25 mouse cellular contexts compared by ENCODE assay signal in genomic region chr1:177753496-177753895, GRCm38 (mm10). TPM values are rescaled to one million over a fixed set of nuclear protein-coding genes. Genes with fewer than 3 reads are reported as not detected.
"Had no signal": no experiment of that assay in that cellular context is flagged by ENCODE, and none has a peak within 500 bp of the region (broad histone marks: within the 10 kb centered on the region; RNA-seq: fewer than 3 reads in every experiment).

No protein-coding gene starts in this region.

- H3K36me3 ChIP-seq: lung, embryonic 15.5 days had no signal

- H3K9ac ChIP-seq: liver, postnatal 0 days; lung, embryonic 15.5 days; midbrain, embryonic 12.5 days; neural tube, embryonic 13.5 days; neural tube, embryonic 15.5 days had no signal

- H3K4me2 ChIP-seq: lung, embryonic 15.5 days; midbrain, embryonic 12.5 days; neural tube, embryonic 13.5 days; neural tube, embryonic 15.5 days had no signal

- H3K27me3 ChIP-seq: lung, embryonic 15.5 days; megakaryocyte, embryonic 14.5 days; midbrain, embryonic 12.5 days; neural tube, embryonic 13.5 days; neural tube, embryonic 15.5 days had no signal

- ATAC-seq: liver, postnatal 0 days; lung, postnatal 0 days had no signal

- H3K27ac ChIP-seq: lung, embryonic 15.5 days; macrophage; midbrain, embryonic 12.5 days; neural tube, embryonic 13.5 days; neural tube, embryonic 15.5 days had no signal

- DNase-seq: liver, postnatal 0 days; lung, adult 2 months; lung, postnatal 14 days; lung, postnatal 36 days; midbrain, embryonic 14.5 days; retina, postnatal 1 day; right cerebral cortex, adult 18-20 months; right cerebral cortex, postnatal 25 days; right cerebral cortex, postnatal 4 days; spleen, adult 18-20 months; thymus, adult 18-20 months; thymus, postnatal 14 days; thymus, postnatal 36 days had no signal

- H3K4me3 ChIP-seq: lung, embryonic 15.5 days; megakaryocyte, embryonic 14.5 days; midbrain, embryonic 12.5 days; neural tube, embryonic 13.5 days; neural tube, embryonic 15.5 days had no signal

- H3K4me1 ChIP-seq: lung, embryonic 15.5 days; megakaryocyte, embryonic 14.5 days; midbrain, embryonic 12.5 days; neural tube, embryonic 13.5 days; neural tube, embryonic 15.5 days had no signal

RNA-seq across cellular contexts. Expression of gene 1700016C15Rik, which starts 23.9 kb away (rescaled TPM):
- total RNA-seq: megakaryocyte progenitor cell, adult 5-6 weeks; midbrain, postnatal 0 days; monocyte, adult 5-6 weeks had no signal
- polyA plus RNA-seq: liver, postnatal 0 days; lung, adult 2 months; macrophage; midbrain, embryonic 12.5 days; midbrain, postnatal 0 days; neural tube, embryonic 11.5 days; neural tube, embryonic 13.5 days; neural tube, embryonic 15.5 days; stomach, embryonic 14.5 days had no signal
